Mouse (Mus musculus) CD4-positive, CD25-positive, alpha-beta regulatory T cell, adult 2 months (primary cell): ENCODE measurements around the gene Snorc.
"Not testable (repeated sequence)": the region's sequence is repeated elsewhere in the genome, so short reads cannot be mapped to it uniquely, and the experiment has no call there.

Experiments
- DNase-seq: peaks from one replicate; pipeline ENCODE4 v3.0.0-alpha.2; 2012; ENCODE audit warnings: low read depth, low spot score

Gene Snorc

GRCm38 (mm10) chr1:87469971-87470370, at the start of gene Snorc:
Gene Snorc (plus strand): TSS chr1:87470271.
- not testable (repeated sequence) for DNase-seq

GRCm38 (mm10) chr1:87435125-87435524, 34.9 kb upstream of the Snorc start:
- DNase-seq, result no peak

- DNase-seq, result no peak
These were observed 33.5 kb upstream of the Snorc start for GRCm38 (mm10) chr1:87436583-87436982.

GRCm38 (mm10) chr1:87447183-87448104, 22.6 kb upstream of the Snorc start:
- peak; percentile 79 for DNase-seq

GRCm38 (mm10) chr1:87449432-87449831, 20.6 kb upstream of the Snorc start:
- DNase-seq, result no peak

- DNase-seq, result no peak
These were observed 13.6 kb upstream of the Snorc start for GRCm38 (mm10) chr1:87456425-87456824.

- no peak for DNase-seq
These were observed 12.0 kb upstream of the Snorc start for GRCm38 (mm10) chr1:87458045-87458444.

- peak; percentile 20 for DNase-seq
These were observed 10.2 kb upstream of the Snorc start for GRCm38 (mm10) chr1:87459856-87460255.

- DNase-seq, result peak; percentile 10
These were observed 2.6 kb upstream of the Snorc start for GRCm38 (mm10) chr1:87467469-87467868.

- DNase-seq, result peak; percentile 35
These were observed 1.8 kb upstream of the Snorc start for GRCm38 (mm10) chr1:87468321-87468720.

GRCm38 (mm10) chr1:87471914-87472313, 1.8 kb downstream of the Snorc start:
- DNase-seq, result no peak

GRCm38 (mm10) chr1:87472576-87472975, 2.5 kb downstream of the Snorc start:
- no peak for DNase-seq

- no peak for DNase-seq
These were observed 5.2 kb downstream of the Snorc start for GRCm38 (mm10) chr1:87475076-87475895.

GRCm38 (mm10) chr1:87482546-87482945, 12.5 kb downstream of the Snorc start:
- no peak for DNase-seq

GRCm38 (mm10) chr1:87486386-87486785, 16.3 kb downstream of the Snorc start:
- DNase-seq, result no peak

GRCm38 (mm10) chr1:87492285-87492684, 22.2 kb downstream of the Snorc start:
- DNase-seq, result no peak

- DNase-seq, result no peak
These were observed 23.5 kb downstream of the Snorc start for GRCm38 (mm10) chr1:87493542-87493941.

- no peak for DNase-seq
These were observed 35.5 kb downstream of the Snorc start for GRCm38 (mm10) chr1:87505524-87505923.

GRCm38 (mm10) chr1:87507857-87508256, 37.8 kb downstream of the Snorc start:
- DNase-seq, result no peak

- no peak for DNase-seq
These were observed 38.8 kb downstream of the Snorc start for GRCm38 (mm10) chr1:87508591-87509560.

GRCm38 (mm10) chr1:87509561-87510165, 39.6 kb downstream of the Snorc start, which contains the start of gene Neu2:
Gene Neu2 (plus strand): TSS chr1:87509889.
- peak; percentile 4 for DNase-seq
